In genomic region chr17:66485742-66486141, GRCm38 (mm10) we compare ENCODE assay signal across 8 mouse cellular contexts. TPM values are rescaled to one million over a fixed set of nuclear protein-coding genes. Genes with fewer than 3 reads are reported as not detected.
DNase-seq lines count a peak whose midpoint lies in the region; ATAC-seq and TF ChIP-seq lines count a peak whose summit lies in the region.

No protein-coding gene starts in this region.

- H3K36me3 ChIP-seq in E14TG2a.4 (ENCODE audit: insufficient read depth, low read length) = peaks cover 5% of the 10 kb centered on the region; the same call in 1 of the 2 replicates
- no peaks in the 10 kb centered on the region for H3K36me3 ChIP-seq in heart, embryonic 11.5 days (ENCODE audit: control insufficient read depth, insufficient read depth, low read length)
- H3K36me3 ChIP-seq in liver, postnatal 0 days (replicated peaks; ENCODE audit: insufficient read depth, low read length) = no peaks in the 10 kb centered on the region
- no peaks in the 10 kb centered on the region for H3K36me3 ChIP-seq in thymus, adult 2 months (ENCODE audit: control insufficient read depth, insufficient read depth, low read length)

- no peak for TF ChIP-seq EP300 in liver, postnatal 0 days (IDR thresholded peaks at IDR 0.05; ENCODE audit: low read depth)

- H3K9me3 ChIP-seq in E14TG2a.4 (ENCODE audit: low read length) = no peaks in the 10 kb centered on the region
- no peaks in the 10 kb centered on the region for H3K9me3 ChIP-seq in heart, embryonic 11.5 days (replicated peaks; ENCODE audit: control insufficient read depth, low read length)
- no peaks in the 10 kb centered on the region for H3K9me3 ChIP-seq in liver, postnatal 0 days (ENCODE audit: low read length)

- H3K4me3 ChIP-seq in E14TG2a.4 (replicated peaks; ENCODE audit: low read length) = peak overlapping the region; percentile 87
- no peak overlapping the region for H3K4me3 ChIP-seq in bone marrow macrophage, adult 2 months (ENCODE audit: insufficient read depth, low read length)
- H3K4me3 ChIP-seq in embryonic fibroblast, embryonic 13.5 days (ENCODE audit: insufficient read depth, low read length) = no peak overlapping the region
- no peak overlapping the region for H3K4me3 ChIP-seq in heart, embryonic 11.5 days (ENCODE audit: low read depth, low read length)
- no peak overlapping the region for H3K4me3 ChIP-seq in liver, postnatal 0 days (ENCODE audit: low read depth, low read length)
- no peak overlapping the region for H3K4me3 ChIP-seq in thymus, adult 2 months (ENCODE audit: control insufficient read depth, insufficient read depth, low read length)

- ATAC-seq in heart, embryonic 11.5 days (replicated peaks; ENCODE audit: insufficient number of reproducible peaks, low FRiP score, low TSS enrichment) = no peak
- ATAC-seq in liver, postnatal 0 days = no peak
- ATAC-seq in neutrophil, adult 5-6 weeks (ENCODE audit: extremely low read depth, insufficient number of reproducible peaks, low FRiP score, poor library complexity, severe bottlenecking) = peak; percentile 52; the same call in 1 of the 2 replicates

- H3K9ac ChIP-seq in heart, embryonic 11.5 days (ENCODE audit: low read depth, low read length) = no peak overlapping the region
- H3K9ac ChIP-seq in liver, postnatal 0 days (replicated peaks) = no peak overlapping the region

- H3K27ac ChIP-seq in bone marrow macrophage, adult 2 months (ENCODE audit: insufficient read depth, low read depth, low read length) = no peak overlapping the region
- H3K27ac ChIP-seq in embryonic fibroblast, embryonic 13.5 days (ENCODE audit: insufficient read depth, low read length) = no peak overlapping the region
- no peak overlapping the region for H3K27ac ChIP-seq in heart, embryonic 11.5 days (ENCODE audit: low read depth, low read length)
- H3K27ac ChIP-seq in liver, postnatal 0 days (ENCODE audit: low read depth) = no peak overlapping the region
- H3K27ac ChIP-seq in thymus, adult 2 months (ENCODE audit: control insufficient read depth, insufficient read depth, low read length) = no peak overlapping the region

- WGBS in heart, embryonic 11.5 days (ENCODE audit: insufficient replicate concordance) = 10% methylated on average over 11 of the region's 11 CpGs
- 14% methylated on average over 11 of the region's 11 CpGs for WGBS in liver, postnatal 0 days (ENCODE audit: insufficient replicate concordance)
- 20% methylated on average over 11 of the region's 11 CpGs for WGBS in thymus, adult 2 months

- no peaks in the 10 kb centered on the region for H3K27me3 ChIP-seq in E14TG2a.4 (ENCODE audit: insufficient read depth, low read length)
- 0 out of 2 replicates have a peak, but pooled peaks cover 3% of the 10 kb centered on the region for H3K27me3 ChIP-seq in heart, embryonic 11.5 days (ENCODE audit: control insufficient read depth, insufficient read depth, low read length)
- H3K27me3 ChIP-seq in liver, postnatal 0 days (ENCODE audit: insufficient read depth, low read length) = 0 out of 2 replicates have a peak, but pooled peaks cover 8% of the 10 kb centered on the region
- H3K27me3 ChIP-seq in thymus, adult 2 months (ENCODE audit: control insufficient read depth, insufficient read depth, low read length) = no peaks in the 10 kb centered on the region

- H3K4me1 ChIP-seq in E14TG2a.4 (replicated peaks; ENCODE audit: low read depth, low read length) = peaks cover 43% of the 10 kb centered on the region
- H3K4me1 ChIP-seq in bone marrow macrophage, adult 2 months (ENCODE audit: control insufficient read depth, insufficient read depth, low read length) = no peaks in the 10 kb centered on the region
- H3K4me1 ChIP-seq in embryonic fibroblast, embryonic 13.5 days (ENCODE audit: control insufficient read depth, insufficient read depth, low read length) = no peaks in the 10 kb centered on the region
- 0 out of 2 replicates have a peak, but pooled peaks cover 9% of the 10 kb centered on the region for H3K4me1 ChIP-seq in heart, embryonic 11.5 days (ENCODE audit: control insufficient read depth, insufficient read depth, low read length)
- H3K4me1 ChIP-seq in liver, postnatal 0 days (ENCODE audit: insufficient read depth) = no peaks in the 10 kb centered on the region
- H3K4me1 ChIP-seq in thymus, adult 2 months (replicated peaks; ENCODE audit: control insufficient read depth, insufficient read depth, low read length) = no peaks in the 10 kb centered on the region

- TF ChIP-seq POLR2A in bone marrow macrophage, adult 2 months (IDR thresholded peaks at IDR 0.05; ENCODE audit: borderline replicate concordance, low read depth, low read length) = no peak
- TF ChIP-seq POLR2A in embryonic fibroblast, embryonic 13.5 days (IDR thresholded peaks at IDR 0.05; ENCODE audit: low read depth, low read length) = no peak
- TF ChIP-seq POLR2A in thymus, adult 2 months (IDR thresholded peaks at IDR 0.05; ENCODE audit: control insufficient read depth, extremely low read depth, insufficient read depth, low read length, poor library complexity) = no peak

- TF ChIP-seq CTCF in E14TG2a.4 (conservative IDR thresholded peaks at IDR 0.05; ENCODE audit: low read length) = peak; percentile 97
- TF ChIP-seq CTCF in bone marrow macrophage, adult 2 months (IDR thresholded peaks at IDR 0.05; ENCODE audit: low read depth, low read length) = peak; percentile 28
- TF ChIP-seq CTCF in embryonic fibroblast, embryonic 13.5 days (IDR thresholded peaks at IDR 0.05; ENCODE audit: borderline replicate concordance, insufficient read depth, low read length) = peak; percentile 70
- peak; percentile 77 for TF ChIP-seq CTCF in liver, postnatal 0 days (IDR thresholded peaks at IDR 0.05; ENCODE audit: low read depth)
- TF ChIP-seq CTCF in thymus, adult 2 months (IDR thresholded peaks at IDR 0.05; ENCODE audit: borderline replicate concordance, control insufficient read depth, extremely low read depth, insufficient read depth, low read length, poor library complexity) = peak; percentile 74; the same call in 1 of the 2 replicates

- peak; percentile 86 to 87 for DNase-seq in kidney, postnatal 4 days
- DNase-seq in liver, postnatal 0 days = peak; percentile 64
- DNase-seq in thymus, adult 2 months = peak; percentile 73

- 0 out of 2 replicates have a peak overlapping the region, but pooled peaks have one; percentile 25 for H3K4me2 ChIP-seq in heart, embryonic 11.5 days
- no peak overlapping the region; the same call in 1 of the 2 replicates for H3K4me2 ChIP-seq in liver, postnatal 0 days (ENCODE audit: low read depth, low read length)

RNA-seq across cellular contexts. Expression of gene Rab12, which starts 33.8 kb away (rescaled TPM):
- polyA plus RNA-seq in bone marrow macrophage, adult 2 months (2012; ENCODE audit: insufficient read depth, insufficient read length, missing spikeins) = 76.6 and 82.5 TPM in 2 replicates
- polyA plus RNA-seq in embryonic fibroblast, embryonic 13.5 days (2011; ENCODE audit: insufficient read length, low read depth, missing spikeins) = 112 and 129 TPM in 2 replicates
- polyA plus RNA-seq in heart, embryonic 11.5 days (2014; fragmentation: Nextera tagmentation; extraction: Ambion mirVana) = 49.8 and 51.6 TPM in 2 replicates
- 8.2 and 10.7 TPM in 2 replicates for polyA plus RNA-seq in liver, postnatal 0 days (2015; fragmentation: Nextera tagmentation; extraction: Ambion mirVana)
- total RNA-seq in neutrophil, adult 5-6 weeks (2017) = 37.8 and 40.9 TPM in 2 replicates
- polyA plus RNA-seq in thymus, adult 2 months (2012; rRNA removed) = 23.2 and 24.4 TPM in 2 replicates

RNA-seq across cellular contexts. Expression of gene Mtcl1, which starts 36.2 kb away (rescaled TPM):
- polyA plus RNA-seq in bone marrow macrophage, adult 2 months (2012; ENCODE audit: insufficient read depth, insufficient read length, missing spikeins) = not detected in 2 replicates
- polyA plus RNA-seq in embryonic fibroblast, embryonic 13.5 days (2011; ENCODE audit: insufficient read length, low read depth, missing spikeins) = 5.2 and 8.5 TPM in 2 replicates
- polyA plus RNA-seq in heart, embryonic 11.5 days (2014; fragmentation: Nextera tagmentation; extraction: Ambion mirVana) = 1.7 and 2.8 TPM in 2 replicates
- 0.13 and 0.14 TPM in 2 replicates for polyA plus RNA-seq in liver, postnatal 0 days (2015; fragmentation: Nextera tagmentation; extraction: Ambion mirVana)
- 0.86 TPM in 1 of 2 replicates, not detected in the other for total RNA-seq in neutrophil, adult 5-6 weeks (2017)
- polyA plus RNA-seq in thymus, adult 2 months (2012; rRNA removed) = 5.8 and 6.2 TPM in 2 replicates

Comparison
In these comparisons a context has a peak if more than half of its experiments do, and no peak if none do; other contexts are left out.
1. CTCF ChIP-seq: peak in every context shown above with its lines; median percentile 97 in E14TG2a.4; 77 in liver, postnatal 0 days; 74 in thymus, adult 2 months; 70 in embryonic fibroblast, embryonic 13.5 days; 28 in bone marrow macrophage, adult 2 months.